Mouse (Mus musculus) layer of hippocampus, postnatal 10 days (tissue): ENCODE measurements around the gene Tmem136. TPM values are rescaled to one million over a fixed set of nuclear protein-coding genes. Genes with fewer than 3 reads are reported as not detected.
A peak's percentile ranks its signal among the peaks of the same experiment; 100 is the strongest.

Experiments used
- DNase-seq, 2 experiments: peaks; one replicate each; pipeline ENCODE4 v3.0.0; 2021; ENCODE audit warnings: low spot score in 2 of 2
- total RNA-seq, 2 experiments: library from RNA; stranded (reverse); gene quantifications; 2 replicates each; pipeline ENCODE4 v1.2.3; 2021

Tmem136 gene
- total RNA-seq, 2 experiments from 2014 or later = 17.0 to 19.7 TPM

- no peak for DNase-seq
Observed at GRCm38 (mm10) chr9:43108721-43109120, 7.6 kb downstream of the Tmem136 start.

DNA sequence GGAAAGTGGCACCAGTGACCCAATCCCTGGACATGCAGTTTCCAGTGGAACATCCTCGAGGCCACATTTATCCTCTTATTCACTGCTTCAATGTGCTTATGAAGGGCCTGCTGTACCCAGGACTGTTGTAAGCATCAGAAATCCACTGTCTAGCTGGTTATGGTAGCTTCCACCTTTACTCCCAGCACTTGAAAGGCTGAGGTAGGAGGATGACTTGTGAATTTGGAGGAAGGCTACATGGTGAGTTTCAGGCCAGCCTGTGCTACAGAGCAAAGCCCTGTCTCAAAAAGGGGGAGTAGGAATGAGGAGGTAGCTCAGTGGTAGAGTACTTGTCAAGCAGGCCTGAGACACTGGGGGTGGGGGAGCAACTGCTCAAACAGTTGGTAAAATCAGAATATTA, 8.3 kb downstream of the Tmem136 start:
- DNase-seq = no peak

GRCm38 (mm10) chr9:43107555-43107954, 8.8 kb downstream of the Tmem136 start:
- no peak for DNase-seq

- DNase-seq = peak; percentile 38 to 62
Observed at GRCm38 (mm10) chr9:43107187-43107517, 9.2 kb downstream of the Tmem136 start, which contains the start of gene Arhgef12. Arhgef12 (minus strand) TSS chr9:43107239.

DNA sequence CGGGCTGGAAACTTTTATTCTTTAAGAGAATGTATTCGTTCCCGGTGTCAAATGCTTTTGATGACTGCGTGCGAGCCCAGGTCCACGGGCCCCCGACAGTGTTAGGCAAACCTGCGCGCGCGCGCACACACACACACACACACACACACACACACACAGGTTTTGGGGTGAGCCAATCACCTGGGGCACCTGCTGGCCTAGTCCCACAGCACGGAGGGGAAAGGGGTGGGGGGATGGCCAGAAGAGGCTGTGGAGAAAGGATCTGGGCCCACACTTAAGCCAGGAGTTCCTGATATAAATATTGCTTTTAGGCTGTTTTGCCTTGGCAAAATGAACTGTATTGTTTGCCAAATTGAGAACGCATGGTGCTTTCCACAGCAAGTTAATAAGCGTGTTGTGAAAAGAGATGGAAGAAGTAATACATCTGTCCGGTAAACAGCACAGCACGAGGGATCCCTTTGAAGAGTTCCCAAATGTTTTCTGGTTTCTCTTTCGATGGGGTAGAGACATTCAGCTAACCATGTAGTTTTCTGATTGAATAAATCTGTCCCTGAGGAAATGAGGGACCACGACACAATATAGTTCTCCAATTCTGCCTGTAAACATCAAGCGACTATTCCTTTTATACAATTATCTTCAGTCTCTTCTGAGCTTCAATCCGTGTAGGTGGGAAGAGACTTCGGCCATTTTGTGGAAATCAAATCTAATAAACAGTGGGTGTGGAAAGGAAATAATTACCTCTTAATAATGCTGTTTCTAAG, 9.8 kb downstream of the Tmem136 start:
- peak in 1 of 2 experiments; percentile 59 for DNase-seq

DNA sequence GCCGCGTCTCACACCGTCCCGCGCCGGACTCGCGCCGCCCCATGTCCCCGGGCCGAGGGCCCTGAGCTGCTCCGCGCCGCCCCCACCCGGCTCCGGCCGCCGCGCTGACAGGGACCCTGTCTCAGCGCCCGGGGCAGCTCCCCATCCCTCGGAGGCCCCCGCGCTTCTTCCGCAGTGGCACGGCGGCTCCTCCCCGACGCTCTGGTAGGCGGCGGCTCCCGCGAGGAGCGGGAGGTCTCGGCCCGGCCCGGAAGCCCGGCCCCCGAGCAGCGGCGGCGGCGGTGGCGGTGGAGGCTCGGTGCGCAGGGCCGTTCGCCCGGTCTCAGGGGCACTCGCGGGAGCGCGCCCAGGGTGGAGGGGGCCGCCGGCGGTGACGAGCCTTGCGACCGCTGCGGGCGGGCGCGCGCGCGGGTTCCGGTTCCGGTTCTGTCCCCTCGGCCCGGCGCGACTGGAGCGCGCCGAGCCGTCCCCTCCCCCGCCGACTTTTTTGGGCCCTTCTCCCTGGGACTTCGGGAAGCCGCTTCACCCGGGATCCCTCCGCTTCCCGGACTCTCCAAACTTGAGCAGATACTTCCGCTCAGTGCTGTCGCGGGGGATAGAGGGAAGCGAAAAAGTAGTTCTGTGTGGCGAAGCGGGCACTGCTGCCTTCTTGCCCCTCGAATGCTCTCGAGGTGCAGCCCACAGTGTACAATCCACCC, 10.6 kb downstream of the Tmem136 start:
- peak; percentile 92 to 94 for DNase-seq

DNA sequence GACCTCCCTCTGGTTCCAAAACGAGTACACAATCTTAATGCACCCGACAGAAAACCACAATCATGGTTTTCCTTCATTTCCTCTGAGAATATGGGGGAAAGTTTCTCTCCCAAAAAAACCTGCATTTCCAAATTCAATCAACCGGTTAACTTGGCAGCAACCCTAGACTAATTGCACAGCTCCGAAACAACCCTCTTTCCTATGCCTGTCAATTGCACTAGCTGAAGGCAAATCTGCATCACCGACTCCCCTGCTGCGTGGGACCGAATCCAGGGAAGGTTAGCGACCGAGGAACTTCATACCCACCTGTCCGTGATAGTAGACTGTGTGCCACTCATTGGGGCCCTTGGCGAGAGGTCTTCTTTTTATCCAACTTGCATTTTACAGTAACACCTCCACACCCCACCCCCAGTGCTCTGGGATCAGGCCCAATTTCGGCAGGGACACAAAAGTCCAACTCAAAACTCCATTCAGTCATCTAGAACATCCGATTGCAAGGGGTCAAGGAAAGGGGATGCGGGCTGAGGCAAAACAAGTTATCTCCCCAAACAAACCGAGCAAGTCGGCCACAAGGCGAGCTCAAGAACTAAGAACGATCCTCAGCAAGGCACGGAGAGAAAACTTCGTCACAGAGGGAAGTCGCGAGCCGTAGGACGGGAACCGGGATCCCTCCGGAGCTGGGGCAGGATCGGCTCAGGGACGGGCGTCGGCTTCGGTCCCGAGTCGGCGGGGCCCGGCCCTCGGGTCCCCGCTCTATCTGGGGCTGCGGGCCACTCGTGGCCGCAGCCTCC, 11.3 kb downstream of the Tmem136 start:
- peak; percentile 40 to 53 for DNase-seq

DNA sequence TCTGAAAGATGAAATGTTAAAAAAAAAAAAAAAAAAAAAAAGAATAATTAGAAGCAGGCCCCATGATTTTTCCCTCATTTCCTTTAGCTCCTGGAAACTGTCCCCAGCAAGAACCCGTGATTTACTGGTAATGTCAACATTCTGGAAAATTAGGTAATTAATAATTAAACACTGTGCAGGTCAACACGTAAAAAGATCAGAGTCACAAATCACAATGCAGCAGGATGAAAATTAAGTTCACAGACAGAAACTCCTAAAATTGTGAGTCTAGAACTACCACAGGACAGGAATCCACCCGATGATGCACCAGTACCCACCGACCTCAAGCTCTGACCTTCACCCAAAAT, 11.9 kb downstream of the Tmem136 start:
- DNase-seq = no peak

DNA sequence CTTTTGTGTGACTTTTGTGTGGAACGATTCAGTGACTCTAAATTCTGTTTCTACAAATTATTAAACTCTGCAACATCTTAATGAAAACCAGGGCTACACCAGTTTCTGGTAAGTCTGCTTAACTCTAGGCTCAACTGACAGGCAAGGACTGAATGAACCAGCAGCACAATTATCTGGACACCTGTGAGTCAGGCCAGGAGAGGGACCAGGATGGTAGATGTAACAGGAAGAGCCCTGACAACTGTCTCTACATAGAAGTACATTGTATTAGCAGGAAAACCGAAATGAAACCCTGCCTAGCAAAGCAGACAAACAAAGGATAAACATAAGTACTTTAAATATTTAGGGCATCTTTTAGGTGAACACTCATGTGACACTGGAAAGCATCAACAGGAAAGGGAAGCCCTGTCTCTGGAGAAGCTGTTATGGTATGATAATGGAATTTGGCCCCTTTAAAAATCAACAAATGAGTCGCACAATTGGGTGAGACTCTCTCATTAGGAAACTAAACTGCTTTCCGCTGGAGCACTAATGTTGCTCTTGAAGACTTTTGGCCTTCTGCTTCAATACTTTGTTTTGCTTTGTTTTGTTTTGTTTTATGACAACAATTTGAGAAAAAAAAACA, 12.6 kb downstream of the Tmem136 start:
- no peak for DNase-seq

- DNase-seq = no peak
Observed at GRCm38 (mm10) chr9:43102931-43103330, 13.4 kb downstream of the Tmem136 start.

- no peak for DNase-seq
Observed at GRCm38 (mm10) chr9:43101936-43102595, 14.3 kb downstream of the Tmem136 start.

DNA sequence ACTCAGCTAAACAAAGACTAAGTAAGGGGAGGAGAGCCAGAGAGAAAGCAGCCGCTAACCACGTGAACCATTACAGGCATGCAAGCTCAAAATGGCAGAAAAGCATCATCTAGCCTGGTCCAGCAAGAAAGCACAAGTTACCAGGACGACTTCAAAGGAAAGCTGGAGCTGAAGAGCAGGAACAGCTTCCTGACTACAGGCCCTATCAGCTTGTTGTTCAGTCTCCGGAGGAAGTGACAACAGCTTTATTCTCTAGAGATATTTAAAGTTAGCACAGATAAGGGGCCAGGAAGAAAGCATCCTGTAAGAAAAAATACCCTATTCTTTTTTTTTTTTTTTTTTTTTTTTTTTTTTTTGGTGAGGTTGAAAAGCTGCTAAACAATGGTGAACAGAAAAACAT, 17.4 kb downstream of the Tmem136 start:
- DNase-seq = no peak

DNA sequence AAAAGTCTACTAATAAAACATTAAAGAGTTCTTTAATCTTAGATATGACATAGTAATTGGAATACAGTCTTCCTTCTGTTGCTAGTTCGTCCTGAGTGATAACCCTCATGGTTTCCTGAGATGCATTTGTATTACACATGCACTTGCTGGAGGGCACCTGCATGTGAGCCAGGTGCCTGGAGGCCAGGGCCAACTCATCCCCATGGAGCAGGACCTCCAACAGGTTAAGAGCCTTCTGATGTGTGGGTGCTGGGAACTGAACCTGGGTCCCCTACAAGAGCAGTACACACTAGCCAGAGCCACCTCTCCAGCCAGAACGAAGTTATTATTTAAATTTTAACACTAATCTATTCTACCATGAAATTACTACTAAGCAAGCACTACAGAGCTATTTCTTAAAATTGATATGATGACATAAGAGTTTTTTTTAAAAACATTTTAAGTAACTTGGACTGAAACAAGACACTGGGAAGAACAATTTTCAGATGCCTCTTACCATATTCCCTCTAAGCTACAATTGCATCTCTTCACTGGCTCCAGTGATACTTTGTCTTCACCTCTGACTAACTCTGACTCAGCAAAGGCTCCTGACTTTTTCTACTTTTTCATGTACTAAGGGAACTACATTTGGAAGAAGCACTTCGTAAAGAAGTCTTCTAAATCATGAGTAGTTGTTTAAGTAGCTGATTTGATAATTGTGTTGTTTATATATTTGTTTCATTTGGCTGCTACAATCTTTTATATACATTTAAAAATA, 18.4 kb downstream of the Tmem136 start:
- no peak for DNase-seq

DNA sequence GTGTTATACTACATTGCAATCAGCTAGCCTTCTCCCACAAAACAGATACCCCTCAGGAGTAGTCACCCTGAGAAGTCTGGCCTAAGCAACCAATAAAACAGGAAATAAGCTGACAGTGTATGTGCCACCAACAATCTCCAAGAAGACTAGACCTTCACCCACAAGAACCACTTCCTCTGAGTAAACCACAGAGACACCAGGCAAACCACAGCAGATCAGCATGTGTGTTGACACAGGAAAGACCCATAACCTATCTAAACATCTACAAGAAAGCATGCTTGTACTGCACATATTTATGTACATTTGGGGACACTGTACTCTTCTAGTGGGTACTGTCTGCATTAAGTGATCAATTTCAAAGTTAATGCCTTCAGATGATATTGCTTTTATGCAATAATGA, 20.0 kb downstream of the Tmem136 start:
- DNase-seq = no peak

DNA sequence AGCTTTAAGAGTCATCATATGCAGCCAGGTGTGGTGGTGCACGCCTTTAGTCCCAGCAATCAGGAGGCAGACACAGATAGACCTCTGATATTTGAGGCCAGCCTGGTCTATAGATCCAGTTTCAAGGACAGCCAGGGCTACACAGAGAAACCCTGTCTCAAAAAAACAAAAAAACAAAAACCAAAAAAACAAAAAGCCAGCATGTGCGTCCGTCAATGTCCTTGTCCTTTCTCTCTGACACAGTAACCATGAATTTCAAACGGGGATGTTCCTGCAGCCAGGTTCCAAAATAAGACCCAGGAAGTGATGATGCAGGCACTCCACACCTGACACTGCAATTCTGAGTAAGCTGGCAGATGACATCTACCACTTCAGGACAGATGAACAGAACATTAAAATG, 21.5 kb downstream of the Tmem136 start:
- no peak for DNase-seq

DNA sequence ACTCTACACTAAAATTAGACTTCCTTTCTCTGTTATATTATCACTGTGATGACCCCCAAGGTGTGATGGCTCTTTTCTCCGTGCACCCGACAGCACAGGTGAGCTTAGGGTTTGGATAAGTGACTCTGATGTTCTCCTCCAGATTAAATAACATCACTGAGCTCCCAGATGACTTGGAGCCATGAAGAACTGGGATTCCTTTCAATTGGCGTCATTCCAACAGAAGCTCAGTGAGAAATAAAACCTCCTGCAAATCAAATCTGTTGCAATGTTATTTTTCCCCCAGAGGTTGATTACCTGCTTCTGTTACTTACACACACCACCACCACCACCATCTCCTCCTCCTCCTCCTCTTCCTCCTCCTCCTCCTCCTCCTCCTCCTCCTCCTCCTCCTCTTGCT, 22.6 kb downstream of the Tmem136 start:
- DNase-seq = peak in 1 of 2 experiments; percentile 35

DNA sequence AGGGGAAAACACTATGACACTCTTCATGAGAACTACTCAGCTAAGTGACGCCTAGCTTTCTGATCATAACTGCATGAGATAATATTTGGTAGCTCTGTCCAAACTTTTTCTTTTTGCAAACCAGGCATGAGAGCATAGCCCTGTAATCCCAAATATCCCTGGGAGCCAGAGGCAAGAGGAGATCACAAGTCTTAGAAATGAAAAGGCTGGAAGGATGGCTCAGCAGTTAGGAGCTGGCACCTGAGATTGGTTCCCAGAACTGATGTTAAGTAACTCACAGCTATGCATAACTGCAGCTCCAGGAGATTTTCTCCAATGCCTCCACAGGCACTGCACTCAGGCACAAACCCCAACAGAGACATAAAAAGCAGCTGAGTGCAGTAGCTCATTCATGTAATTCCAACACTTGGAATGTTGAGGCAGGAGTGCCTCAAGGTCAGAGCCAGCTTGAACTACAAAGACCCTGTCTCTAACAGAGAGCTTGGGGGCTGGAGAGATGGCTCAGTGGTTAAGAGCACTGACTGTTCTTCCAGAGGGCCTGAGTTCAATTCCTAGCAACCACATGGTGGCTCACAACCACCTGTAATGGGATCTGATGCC, 30.6 kb downstream of the Tmem136 start:
- DNase-seq = no peak

GRCm38 (mm10) chr9:43084496-43085362, 31.6 kb downstream of the Tmem136 start:
- no peak for DNase-seq
